ENCODE assay signal across 16 mouse cellular contexts in the genomic region with DNA sequence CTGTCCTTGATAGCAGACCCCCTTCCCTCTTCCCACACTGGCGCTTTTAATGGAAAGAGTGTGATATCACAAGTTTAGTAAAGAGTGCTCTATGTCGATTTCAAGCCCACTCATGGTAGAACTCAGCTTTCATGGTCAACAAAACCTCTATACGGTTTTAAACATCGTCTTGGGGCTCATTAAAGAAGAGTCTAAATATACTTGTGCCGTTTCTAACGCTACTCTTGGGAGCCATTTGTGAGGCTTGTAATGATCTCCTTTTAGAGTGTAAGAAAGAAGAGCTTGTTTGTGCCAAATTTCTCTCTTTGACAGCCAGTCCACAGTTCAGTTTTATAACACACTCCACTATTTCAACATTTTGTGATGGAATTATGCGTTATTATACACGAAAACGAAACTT.
"Had no signal": no experiment of that assay in that cellular context is flagged by ENCODE, and none has a peak within 500 bp of the region (broad histone marks: within the 10 kb centered on the region; RNA-seq: fewer than 3 reads in every experiment).

No protein-coding gene starts in this region.

- ATAC-seq: inflammation-experienced regulatory T-cells, adult 6 months; lung, postnatal 0 days had no signal

- H3K27me3 ChIP-seq: neural tube, embryonic 15.5 days had no signal

- DNase-seq: kidney, adult 18-20 months; kidney, postnatal 25 days; layer of hippocampus, postnatal 36 days; lung, adult 18-20 months; lung, postnatal 4 days; midbrain, embryonic 14.5 days; right cerebral cortex, adult 18-20 months; right cerebral cortex, postnatal 25 days; thymus, adult 18-20 months; thymus, postnatal 14 days had no signal

- H3K4me3 ChIP-seq: midbrain, embryonic 10.5 days; myocyte; neural tube, embryonic 15.5 days had no signal

- H3K9me3 ChIP-seq: midbrain, embryonic 10.5 days; neural tube, embryonic 15.5 days had no signal

- H3K4me2 ChIP-seq: neural tube, embryonic 15.5 days had no signal

- H3K27ac ChIP-seq: liver, embryonic 14.5 days; midbrain, embryonic 10.5 days; neural tube, embryonic 15.5 days had no signal

- H3K9ac ChIP-seq: liver, embryonic 14.5 days; neural tube, embryonic 15.5 days had no signal
